Mouse (Mus musculus) lung, postnatal 0 days (tissue): ENCODE data around the gene Pld5.

Experiments used
- CTCF ChIP-seq: IDR thresholded peaks from 2 replicates; pipeline ENCODE4 v1.5.1; 2016; ENCODE audit warnings: antibody characterized with exemption, mild to moderate bottlenecking
- EP300 ChIP-seq: IDR thresholded peaks from 2 replicates; pipeline ENCODE4 v1.6.1; 2016; ENCODE audit warnings: antibody characterized with exemption, mild to moderate bottlenecking, control low read depth

GRCm38 (mm10) chr1:176089382-176089781, 185.7 kb downstream of the Pld5 start:
- TF ChIP-seq CTCF (no peak), EP300 (no peak)
